Mouse (Mus musculus) midbrain, embryonic 16.5 days (tissue): ENCODE data around the gene Podnl1. TPM values are rescaled to one million over a fixed set of nuclear protein-coding genes. Genes with fewer than 3 reads are reported as not detected.

Experiments
- ATAC-seq: fragments of 200-750 bp; cut with Nextera tagmentation; 2 replicates; pipeline ENCODE4 v1.8.0; 2017; ENCODE audit warnings: moderate TSS enrichment
- H3K27ac ChIP-seq: fragments of 300-500 bp; sonication (generic); 2 replicates; pipeline ENCODE4 v1.5.1; 2014; ENCODE audit warnings: mild to moderate bottlenecking, low read length, mixed read lengths
- H3K27me3 ChIP-seq: fragments of 300-500 bp; sonication (generic); 2 replicates; pipeline ENCODE4 v1.6.1; 2014; ENCODE audit warnings: low read depth, low read length, mixed read lengths; ENCODE audit not compliant: control insufficient read depth, insufficient read depth
- H3K36me3 ChIP-seq: fragments of 300-500 bp; sonication (generic); 2 replicates; pipeline ENCODE4 v1.6.1; 2014; ENCODE audit warnings: mild to moderate bottlenecking, low read length, moderate library complexity, mixed read lengths; ENCODE audit not compliant: control insufficient read depth, insufficient read depth
- H3K4me1 ChIP-seq: fragments of 300-500 bp; sonication (generic); 2 replicates; pipeline ENCODE4 v1.6.1; 2014; ENCODE audit warnings: mild to moderate bottlenecking, low read length, mixed read lengths; ENCODE audit not compliant: control insufficient read depth, insufficient read depth
- H3K4me2 ChIP-seq: fragments of 300-500 bp; sonication (generic); 2 replicates; pipeline ENCODE4 v1.6.1; 2014; ENCODE audit warnings: mild to moderate bottlenecking, low read length, mixed read lengths
- H3K4me3 ChIP-seq: fragments of 300-500 bp; sonication (generic); 2 replicates; pipeline ENCODE4 v1.5.1; 2014; ENCODE audit warnings: low read depth, mild to moderate bottlenecking, low read length, moderate library complexity, mixed read lengths
- H3K9ac ChIP-seq: fragments of 300-500 bp; sonication (generic); 2 replicates; pipeline ENCODE4 v1.6.1; 2014; ENCODE audit warnings: low read depth, low read length, mixed read lengths
- H3K9me3 ChIP-seq: fragments of 300-500 bp; sonication (generic); replicated peaks from 2 replicates; pipeline ENCODE4 v1.6.1; 2014; ENCODE audit warnings: mild to moderate bottlenecking, low read length, mixed read lengths; ENCODE audit not compliant: control insufficient read depth, poor library complexity, severe bottlenecking
- WGBS: fragments of 180-500 bp; shearing (Covaris S2); extraction: QIAGEN DNeasy Blood & Tissue Kit; methylation state at CpG from one replicate; pipeline ENCODE4 v1.1.7; 2014; 5-methylcytosine and 5-hydroxymethylcytosine counted together
- microRNA counts: library from miRNA; unstranded; fragments of <30 nt; microRNA quantifications from one replicate; lab custom pipeline; 2016
- microRNA-seq: library from miRNA; unstranded; fragments of <30 nt; microRNA quantifications from one replicate; pipeline ENCODE4, GENCODE M21; 2017
- polyA plus RNA-seq: library from polyadenylated mRNA; unstranded; fragments of >200 nt; fragmentation: Nextera tagmentation; extraction: Ambion mirVana; gene quantifications from 2 replicates; pipeline ENCODE4 v1.2.1, GENCODE M21; 2015

Podnl1 gene
- polyA plus RNA-seq, 1 experiment from 2014 or later, result 0.53 TPM

GRCm38 (mm10) chr8:84173861-84174260 is 48.1 kb downstream of the Podnl1 start:
- Histone ChIP-seq H3K36me3 (peaks cover 12% of the 10 kb centered on the region), H3K4me2 (no peak overlapping the region), H3K27ac (no peak overlapping the region), H3K27me3 (no peaks in the 10 kb centered on the region), H3K4me1 (peaks cover 5% of the 10 kb centered on the region), H3K9me3 (no peaks in the 10 kb centered on the region), H3K4me3 (no peak overlapping the region), H3K9ac (no peak overlapping the region)
- 86% methylated on average over 6 of the region's 6 CpGs for WGBS
- no peak for ATAC-seq

- H3K36me3 ChIP-seq, result peaks cover 12% of the 10 kb centered on the region; the same call in 1 of the 2 replicates
- H3K4me3 ChIP-seq, result no peak overlapping the region
- peaks cover 32% of the 10 kb centered on the region for H3K4me1 ChIP-seq
- ATAC-seq, result no peak
- H3K9ac ChIP-seq, result no peak overlapping the region
- no peaks in the 10 kb centered on the region for H3K9me3 ChIP-seq
- H3K27ac ChIP-seq, result no peak overlapping the region
- H3K4me2 ChIP-seq, result no peak overlapping the region
- 54% methylated on average over 3 of the region's 3 CpGs for WGBS
- H3K27me3 ChIP-seq, result no peaks in the 10 kb centered on the region
These were observed 50.8 kb downstream of the Podnl1 start for GRCm38 (mm10) chr8:84176560-84176959.

DNA sequence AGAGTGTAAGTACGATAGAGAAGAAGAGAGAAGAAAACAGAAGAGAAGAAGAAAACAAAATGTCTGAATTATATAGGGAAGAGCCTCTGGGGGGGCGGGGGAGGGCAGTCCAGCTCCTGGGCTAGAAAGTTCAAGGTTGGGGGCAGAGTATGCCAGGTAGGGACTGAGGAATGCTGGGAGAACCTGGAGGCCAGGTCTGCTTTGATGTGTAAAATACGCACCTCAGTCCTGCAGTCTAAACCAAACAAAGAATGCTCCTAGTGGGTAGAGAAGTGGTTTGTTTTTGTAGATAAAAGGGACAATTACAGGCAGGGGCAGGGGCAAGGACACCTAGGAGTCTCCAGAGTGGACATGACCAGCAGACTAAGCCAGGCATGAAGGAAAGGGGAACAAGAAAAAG is 51.6 kb downstream of the Podnl1 start:
- 93% methylated on average over 3 of the region's 3 CpGs for WGBS
- Histone ChIP-seq H3K27me3 (no peaks in the 10 kb centered on the region), H3K4me1 (peaks cover 37% of the 10 kb centered on the region), H3K27ac (no peak overlapping the region), H3K9me3 (no peaks in the 10 kb centered on the region), H3K36me3 (peaks cover 12% of the 10 kb centered on the region; the same call in 1 of the 2 replicates), H3K4me3 (no peak overlapping the region), H3K4me2 (no peak overlapping the region), H3K9ac (no peak overlapping the region)
- no peak for ATAC-seq

DNA sequence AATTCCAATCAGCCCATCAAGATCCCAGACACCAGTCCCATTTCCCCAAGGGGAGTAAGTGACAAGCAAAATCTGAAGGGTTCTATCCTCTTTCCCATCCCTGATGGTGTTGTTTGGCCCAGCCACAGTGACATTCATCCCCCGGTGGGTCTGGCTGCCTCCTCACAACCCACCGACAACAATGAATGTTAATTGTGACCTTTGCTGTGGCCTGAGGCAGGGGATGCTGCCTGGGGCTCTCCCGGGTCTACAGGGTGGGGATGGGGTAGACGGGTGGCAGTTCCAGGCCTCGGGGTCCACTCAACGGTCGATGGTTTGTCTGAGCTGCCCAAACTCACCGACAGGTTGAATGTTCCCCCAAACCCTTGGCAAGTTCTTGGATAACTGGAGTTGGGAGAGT is 52.8 kb downstream of the Podnl1 start:
- Histone ChIP-seq H3K27ac (no peak overlapping the region), H3K27me3 (no peaks in the 10 kb centered on the region), H3K9ac (no peak overlapping the region), H3K9me3 (no peaks in the 10 kb centered on the region), H3K4me1 (peaks cover 42% of the 10 kb centered on the region), H3K4me3 (no peak overlapping the region), H3K4me2 (no peak overlapping the region), H3K36me3 (peaks cover 8% of the 10 kb centered on the region; the same call in 1 of the 2 replicates)
- ATAC-seq, result no peak
- 76% methylated on average over 8 of the region's 8 CpGs for WGBS

DNA sequence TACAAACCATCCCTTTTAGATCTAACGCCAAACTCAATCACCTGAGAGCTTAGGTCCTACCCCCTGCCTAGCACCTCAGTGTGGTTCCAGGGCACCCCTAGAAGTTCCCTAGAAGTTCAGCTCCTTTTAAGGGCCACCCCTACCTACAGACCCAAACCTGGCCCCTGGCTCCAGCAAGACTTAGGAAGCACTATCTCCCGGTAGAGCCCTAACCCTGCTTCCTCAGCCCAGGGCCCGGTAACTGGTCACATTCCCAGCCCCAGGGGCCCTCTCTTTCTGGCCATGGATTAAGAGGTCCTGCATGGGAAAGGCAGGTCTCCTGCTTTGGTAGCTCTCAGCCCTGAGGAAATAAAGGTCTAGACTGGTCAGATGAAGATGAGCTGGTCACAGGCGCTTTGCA is 54.2 kb downstream of the Podnl1 start:
- Histone ChIP-seq H3K4me1 (peaks cover 51% of the 10 kb centered on the region), H3K36me3 (peaks cover 3% of the 10 kb centered on the region; the same call in 1 of the 2 replicates), H3K27ac (peak overlapping the region; percentile 76), H3K4me3 (peak overlapping the region; percentile 24), H3K9me3 (no peaks in the 10 kb centered on the region), H3K4me2 (peak overlapping the region; percentile 60), H3K27me3 (no peaks in the 10 kb centered on the region), H3K9ac (peak overlapping the region; percentile 62; the same call in 1 of the 2 replicates)
- no peak for ATAC-seq
- 8% methylated on average over 4 of the region's 4 CpGs for WGBS

DNA sequence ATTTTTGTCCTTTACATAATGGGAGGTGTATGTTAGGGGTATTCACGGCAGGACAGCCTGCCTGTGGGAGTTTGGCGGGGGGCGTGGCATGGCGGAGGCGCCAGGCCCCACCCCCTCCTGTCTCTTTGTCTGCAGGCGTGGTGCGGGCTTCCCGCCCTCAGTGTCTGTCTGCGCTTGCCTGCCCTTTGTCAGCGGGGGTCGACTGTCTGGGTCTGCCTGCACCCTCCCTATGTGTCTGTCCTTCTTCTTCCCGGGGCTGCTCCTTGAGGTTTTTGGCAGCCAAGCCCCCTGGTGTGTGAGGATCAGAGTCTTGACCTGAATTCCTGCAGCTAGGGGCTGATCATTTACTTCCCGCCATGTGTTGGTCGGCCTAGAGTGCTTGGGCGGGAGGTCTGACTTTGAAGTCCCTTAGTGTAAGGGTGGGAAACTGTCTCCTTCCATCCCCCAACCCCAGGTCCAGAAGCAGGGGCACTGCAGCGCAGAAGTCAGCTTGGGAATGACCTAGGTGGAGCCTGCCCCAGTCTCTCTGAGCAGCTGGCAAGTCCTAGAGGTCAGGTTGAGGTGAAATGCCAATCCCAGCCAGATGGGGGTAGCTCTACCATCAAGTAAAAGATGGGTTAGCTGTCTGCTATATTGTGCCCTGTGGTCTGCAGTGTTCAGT is 54.9 kb downstream of the Podnl1 start:
- WGBS, result 1% methylated on average over 16 of the region's 16 CpGs
- Histone ChIP-seq H3K27me3 (no peaks in the 10 kb centered on the region), H3K9me3 (no peaks in the 10 kb centered on the region), H3K4me1 (peaks cover 51% of the 10 kb centered on the region), H3K9ac (peak overlapping the region; percentile 62), H3K4me2 (peak overlapping the region; percentile 60), H3K36me3 (no peaks in the 10 kb centered on the region), H3K27ac (peak overlapping the region; percentile 76), H3K4me3 (peak overlapping the region; percentile 24)
- ATAC-seq, result peak; percentile 32

MicroRNA genes within 50 kb of the gene (microRNA counts, 519-probe panel; counts per million panel counts)
- microRNA mmu-miR-181c (lab: Ali Mortazavi, UCI) (2,438 counts per million, percentile 73 among the panel's probes with 10 or more counts), microRNA mmu-miR-709 (lab: Ali Mortazavi, UCI) (1,838 counts per million, percentile 39 among the panel's probes with 10 or more counts)

Small RNA genes within 50 kb of the gene (microRNA-seq; reads per million reads assigned to microRNA genes)
- gene Gm25110 (not detected), gene Mir181c (17,705 reads per million, percentile 98 among the genes with 10 or more reads in this experiment), gene Mir181d (7,667 reads per million, percentile 95 among the genes with 10 or more reads in this experiment), gene Mir709 (not detected)

Other genes with a start within 250 kb of the Podnl1 start
- gene Adgrl1, start 225.9 kb upstream of the Podnl1 start, polyA plus RNA-seq, result 54.8 and 59.8 TPM in 2 replicates
- 0.58 and 0.69 TPM in 2 replicates for gene Gm10644, start 170.8 kb upstream of the Podnl1 start, polyA plus RNA-seq
- 6.1 and 6.7 TPM in 2 replicates for gene Asf1b, start 170.5 kb upstream of the Podnl1 start, polyA plus RNA-seq
- gene Prkaca, start 153.0 kb upstream of the Podnl1 start, polyA plus RNA-seq, result 225 and 231 TPM in 2 replicates
- gene Samd1, start 128.3 kb upstream of the Podnl1 start, polyA plus RNA-seq, result 5.4 and 6.3 TPM in 2 replicates
- gene 1700067K01Rik, start 124.5 kb upstream of the Podnl1 start, polyA plus RNA-seq, result 1.1 and 1.3 TPM in 2 replicates
- 0.28 and 0.30 TPM in 2 replicates for gene 2210011C24Rik, start 113.8 kb upstream of the Podnl1 start, polyA plus RNA-seq
- 2.8 and 4.7 TPM in 2 replicates for gene Palm3, start 104.5 kb upstream of the Podnl1 start, polyA plus RNA-seq
- gene Il27ra, start 83.4 kb upstream of the Podnl1 start, polyA plus RNA-seq, result 0.26 and 0.47 TPM in 2 replicates
- gene Rln3, start 81.0 kb upstream of the Podnl1 start, polyA plus RNA-seq, result 0.72 and 1.9 TPM in 2 replicates
- 1.2 and 1.5 TPM in 2 replicates for gene Gm10643, start 60.9 kb upstream of the Podnl1 start, polyA plus RNA-seq
- gene Rfx1, start 59.2 kb upstream of the Podnl1 start, polyA plus RNA-seq, result 11.3 and 11.7 TPM in 2 replicates
- gene Dcaf15, start 21.2 kb upstream of the Podnl1 start, polyA plus RNA-seq, result 20.6 and 24.7 TPM in 2 replicates
- 55.7 and 64.8 TPM in 2 replicates for gene Cc2d1a, start 21.9 kb downstream of the Podnl1 start, polyA plus RNA-seq
- gene 4930432K21Rik, start 22.0 kb downstream of the Podnl1 start, polyA plus RNA-seq, result 2.1 and 2.5 TPM in 2 replicates
- 6.6 and 7.1 TPM in 2 replicates for gene Nanos3, start 59.2 kb downstream of the Podnl1 start, polyA plus RNA-seq
- gene Zswim4, start 111.1 kb downstream of the Podnl1 start, polyA plus RNA-seq, result 22.4 and 26.4 TPM in 2 replicates
- gene D8Ertd738e, start 123.7 kb downstream of the Podnl1 start, polyA plus RNA-seq, result 229 and 244 TPM in 2 replicates
- gene Mri1, start 131.3 kb downstream of the Podnl1 start, polyA plus RNA-seq, result 41.1 and 43.4 TPM in 2 replicates
- 23.0 and 25.4 TPM in 2 replicates for gene Ccdc130, start 144.4 kb downstream of the Podnl1 start, polyA plus RNA-seq